Mouse (Mus musculus) thymus, adult 2 months (tissue): ENCODE measurements around the gene 4930519G04Rik. TPM values are rescaled to one million over a fixed set of nuclear protein-coding genes. Genes with fewer than 3 reads are reported as not detected.

Experiments used
- DNase-seq: peaks from one replicate; pipeline ENCODE4 v3.0.0; 2021
- H3K27ac ChIP-seq: fragments of 200-500 bp; 2 replicates; pipeline ENCODE4 v1.5.1; 2012; ENCODE audit warnings: low read length, control low read depth; ENCODE audit not compliant: control insufficient read depth, insufficient read depth
- H3K27me3 ChIP-seq: fragments of 200-500 bp; 2 replicates; pipeline ENCODE4 v1.6.1; 2012; ENCODE audit warnings: mild to moderate bottlenecking, low read length, moderate library complexity, mixed read lengths; ENCODE audit not compliant: control insufficient read depth, insufficient read depth
- H3K36me3 ChIP-seq: fragments of 200-500 bp; 2 replicates; pipeline ENCODE4 v1.6.1; 2012; ENCODE audit warnings: mild to moderate bottlenecking, low read length, moderate library complexity; ENCODE audit not compliant: control insufficient read depth, insufficient read depth
- H3K4me1 ChIP-seq: fragments of 200-500 bp; replicated peaks from 2 replicates; pipeline ENCODE4 v1.6.1; 2012; ENCODE audit warnings: low read length; ENCODE audit not compliant: control insufficient read depth, insufficient read depth
- H3K4me3 ChIP-seq: fragments of 200-500 bp; 2 replicates; pipeline ENCODE4 v1.5.1; 2012; ENCODE audit warnings: mild to moderate bottlenecking, low read length, control low read depth, moderate library complexity; ENCODE audit not compliant: control insufficient read depth, insufficient read depth
- CTCF ChIP-seq: fragments of 200-500 bp; IDR thresholded peaks from 2 replicates; pipeline ENCODE4 v1.5.1; 2012; ENCODE audit warnings: mild to moderate bottlenecking, control low read depth, low read length, moderate library complexity, borderline replicate concordance; ENCODE audit not compliant: control insufficient read depth, poor library complexity, insufficient read depth; ENCODE audit errors: extremely low read depth
- POLR2A ChIP-seq: fragments of 200-500 bp; IDR thresholded peaks from 2 replicates; pipeline ENCODE4 v1.6.1; 2012; ENCODE audit warnings: mild to moderate bottlenecking, low read length, control low read depth, moderate library complexity; ENCODE audit not compliant: control insufficient read depth, poor library complexity, insufficient read depth; ENCODE audit errors: extremely low read depth
- WGBS: fragments of 180-500 bp; shearing (Covaris S2); methylation state at CpG from one replicate; pipeline ENCODE4 v1.1.7; 2018; 5-methylcytosine and 5-hydroxymethylcytosine counted together
- polyA plus RNA-seq: library from polyadenylated mRNA; depleted of rRNA; stranded (reverse); fragments of >200 nt; gene quantifications from 2 replicates; pipeline ENCODE4 v1.2.3, GENCODE M21; 2012; rRNA removed

Gene 4930519G04Rik
- polyA plus RNA-seq, 1 experiment, result not detected

GRCm38 (mm10) chr5:114926753-114927152 is 73.3 kb downstream of the 4930519G04Rik start:
- no peak overlapping the region for H3K4me3 ChIP-seq
- no peaks in the 10 kb centered on the region for H3K36me3 ChIP-seq
- 94% methylated on average over 9 of the region's 9 CpGs for WGBS
- H3K27me3 ChIP-seq, result no peaks in the 10 kb centered on the region
- TF ChIP-seq CTCF (no peak), POLR2A (no peak)
- H3K4me1 ChIP-seq, result peaks cover 8% of the 10 kb centered on the region
- no peak overlapping the region for H3K27ac ChIP-seq
- no peak for DNase-seq

- WGBS, result 75% methylated on average over 5 of the region's 5 CpGs
- no peaks in the 10 kb centered on the region for H3K36me3 ChIP-seq
- H3K4me3 ChIP-seq, result no peak overlapping the region
- H3K4me1 ChIP-seq, result no peaks in the 10 kb centered on the region
- no peak for DNase-seq
- H3K27ac ChIP-seq, result no peak overlapping the region
- no peaks in the 10 kb centered on the region for H3K27me3 ChIP-seq
- TF ChIP-seq POLR2A (no peak), CTCF (no peak)
Observed at GRCm38 (mm10) chr5:114931626-114932025, 78.2 kb downstream of the 4930519G04Rik start.

GRCm38 (mm10) chr5:114933206-114933605 is 79.7 kb downstream of the 4930519G04Rik start:
- no peak for TF ChIP-seq CTCF
- WGBS, result 93% methylated on average over 8 of the region's 8 CpGs
- Histone ChIP-seq H3K36me3 (no peaks in the 10 kb centered on the region), H3K27me3 (no peaks in the 10 kb centered on the region), H3K4me1 (no peaks in the 10 kb centered on the region), H3K27ac (no peak overlapping the region), H3K4me3 (no peak overlapping the region)
- no peak for DNase-seq

Other genes starting within 250 kb of the 4930519G04Rik start
- gene Trpv4, start 195.2 kb upstream of the 4930519G04Rik start, polyA plus RNA-seq, result 4.2 and 6.5 TPM in 2 replicates
- 237 and 275 TPM in 2 replicates for gene Gltp, start 162.7 kb upstream of the 4930519G04Rik start, polyA plus RNA-seq
- 24.4 and 25.6 TPM in 2 replicates for gene Tchp, start 145.9 kb upstream of the 4930519G04Rik start, polyA plus RNA-seq
- gene Ankrd13a, start 79.0 kb upstream of the 4930519G04Rik start, polyA plus RNA-seq, result 118 and 142 TPM in 2 replicates
- gene Git2, start 78.1 kb upstream of the 4930519G04Rik start, polyA plus RNA-seq, result 221 and 232 TPM in 2 replicates
- 46.4 and 53.8 TPM in 2 replicates for gene 1500011B03Rik, start 30.2 kb upstream of the 4930519G04Rik start, polyA plus RNA-seq
- gene Gm9936, start 5.0 kb downstream of the 4930519G04Rik start, polyA plus RNA-seq, result 0.04 TPM in 1 of 2 replicates, not detected in the other
- 22.0 and 31.7 TPM in 2 replicates for gene Oasl2, start 43.3 kb downstream of the 4930519G04Rik start, polyA plus RNA-seq
- gene Oasl1, start 69.6 kb downstream of the 4930519G04Rik start, polyA plus RNA-seq, result 20.1 and 20.7 TPM in 2 replicates
- gene 2210016L21Rik, start 88.5 kb downstream of the 4930519G04Rik start, polyA plus RNA-seq, result 25.6 and 29.9 TPM in 2 replicates
- gene Hnf1a, start 117.4 kb downstream of the 4930519G04Rik start, polyA plus RNA-seq, result 4.0 and 4.1 TPM in 2 replicates
- 112 and 124 TPM in 2 replicates for gene Sppl3, start 157.5 kb downstream of the 4930519G04Rik start, polyA plus RNA-seq
- 0.26 TPM in 1 of 2 replicates, not detected in the other for gene Gm10401, start 244.6 kb downstream of the 4930519G04Rik start, polyA plus RNA-seq